Comparison of ENCODE assay signal across 11 mouse cellular contexts in the genomic region with DNA sequence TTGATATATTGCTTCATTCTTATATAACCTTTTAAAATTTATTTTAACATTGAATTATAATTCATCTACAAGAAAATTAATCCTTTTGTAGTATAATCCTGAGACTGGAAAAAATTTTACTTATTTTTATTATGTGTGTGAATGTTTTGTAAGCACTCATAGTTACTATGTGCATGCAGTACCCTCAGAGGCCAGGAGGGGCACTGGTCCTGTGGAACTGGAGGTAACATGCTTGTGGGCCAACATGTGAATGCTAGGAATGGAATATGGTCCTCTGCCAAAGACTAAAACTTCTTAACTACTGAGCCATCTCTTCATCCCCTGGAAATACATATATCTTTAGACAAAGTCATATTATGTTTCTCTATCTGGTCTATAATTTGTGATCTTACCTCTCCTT.
A peak's percentile ranks its signal among the peaks of the same experiment; 100 is the strongest.
DNase-seq lines count a peak whose midpoint lies in the region; ATAC-seq lines count a peak whose summit lies in the region.
"Had no signal": no experiment of that assay in that cellular context is flagged by ENCODE, and none has a peak within 500 bp of the region (broad histone marks: within the 10 kb centered on the region; RNA-seq: fewer than 3 reads in every experiment).

No protein-coding gene starts in this region.

- ATAC-seq in hindbrain, embryonic 11.5 days (ENCODE audit: low FRiP score): no peak
- no peak for ATAC-seq in hindbrain, embryonic 12.5 days (ENCODE audit: low FRiP score)
- ATAC-seq in midbrain, embryonic 14.5 days (ENCODE audit: low FRiP score, low TSS enrichment): no peak
- ATAC-seq in midbrain, embryonic 15.5 days (replicated peaks): no peak

- H3K27ac ChIP-seq in hindbrain, embryonic 11.5 days (ENCODE audit: low read depth, low read length): no peak overlapping the region
- H3K27ac ChIP-seq in hindbrain, embryonic 12.5 days: no peak overlapping the region
- H3K27ac ChIP-seq in midbrain, embryonic 14.5 days (replicated peaks; ENCODE audit: low read depth, low read length): no peak overlapping the region
- H3K27ac ChIP-seq in midbrain, embryonic 15.5 days: no peak overlapping the region
- H3K27ac ChIP-seq: forebrain, embryonic 10.5 days had no signal

- H3K4me3 ChIP-seq in hindbrain, embryonic 11.5 days (ENCODE audit: low read depth, low read length): no peak overlapping the region
- H3K4me3 ChIP-seq in hindbrain, embryonic 12.5 days: no peak overlapping the region
- H3K4me3 ChIP-seq in midbrain, embryonic 14.5 days (replicated peaks; ENCODE audit: low read depth, low read length): no peak overlapping the region
- no peak overlapping the region for H3K4me3 ChIP-seq in midbrain, embryonic 15.5 days
- H3K4me3 ChIP-seq: forebrain, embryonic 10.5 days had no signal

- no peaks in the 10 kb centered on the region for H3K9me3 ChIP-seq in hindbrain, embryonic 11.5 days (ENCODE audit: control insufficient read depth, low read length)
- H3K9me3 ChIP-seq in hindbrain, embryonic 12.5 days (replicated peaks): no peaks in the 10 kb centered on the region
- H3K9me3 ChIP-seq in midbrain, embryonic 14.5 days (ENCODE audit: control insufficient read depth, low read length): no peaks in the 10 kb centered on the region
- H3K9me3 ChIP-seq in midbrain, embryonic 15.5 days: no peaks in the 10 kb centered on the region
- H3K9me3 ChIP-seq: forebrain, embryonic 10.5 days had no signal

- peak; percentile 50 for DNase-seq in hindbrain, embryonic 11.5 days (ENCODE audit: low spot score)
- DNase-seq in midbrain, embryonic 14.5 days: peak; percentile 8
- peak; percentile 66 for DNase-seq in ZHBTc4 (ENCODE audit: low read depth, low spot score)
- peak; percentile 30 for DNase-seq in mesoderm, embryonic 11.5 days (ENCODE audit: low read depth, low spot score)
- DNase-seq in adrenal gland, postnatal 36 days: no peak
- no peak for DNase-seq in layer of hippocampus, adult 9-10 months (ENCODE audit: low spot score)
- DNase-seq: cerebellum, adult 9-10 months; heart, postnatal 14 days had no signal

- no peaks in the 10 kb centered on the region for H3K4me1 ChIP-seq in hindbrain, embryonic 11.5 days (replicated peaks; ENCODE audit: control insufficient read depth, insufficient read depth, low read length)
- no peaks in the 10 kb centered on the region for H3K4me1 ChIP-seq in hindbrain, embryonic 12.5 days
- H3K4me1 ChIP-seq in midbrain, embryonic 14.5 days (ENCODE audit: control insufficient read depth, insufficient read depth, low read length): no peaks in the 10 kb centered on the region
- no peaks in the 10 kb centered on the region for H3K4me1 ChIP-seq in midbrain, embryonic 15.5 days
- H3K4me1 ChIP-seq: forebrain, embryonic 10.5 days had no signal

- H3K4me2 ChIP-seq in hindbrain, embryonic 11.5 days (replicated peaks; ENCODE audit: low read depth, low read length): no peak overlapping the region
- no peak overlapping the region for H3K4me2 ChIP-seq in hindbrain, embryonic 12.5 days (replicated peaks)
- no peak overlapping the region for H3K4me2 ChIP-seq in midbrain, embryonic 14.5 days (ENCODE audit: low read length)
- H3K4me2 ChIP-seq in midbrain, embryonic 15.5 days: no peak overlapping the region

- H3K9ac ChIP-seq in hindbrain, embryonic 11.5 days (ENCODE audit: low read depth, low read length): no peak overlapping the region
- H3K9ac ChIP-seq in hindbrain, embryonic 12.5 days: no peak overlapping the region
- H3K9ac ChIP-seq in midbrain, embryonic 14.5 days (replicated peaks; ENCODE audit: low read length): no peak overlapping the region
- no peak overlapping the region for H3K9ac ChIP-seq in midbrain, embryonic 15.5 days

- no peaks in the 10 kb centered on the region for H3K27me3 ChIP-seq in hindbrain, embryonic 11.5 days (ENCODE audit: control insufficient read depth, insufficient read depth, low read length)
- H3K27me3 ChIP-seq in hindbrain, embryonic 12.5 days: no peaks in the 10 kb centered on the region
- H3K27me3 ChIP-seq in midbrain, embryonic 14.5 days (ENCODE audit: control insufficient read depth, insufficient read depth, low read length): no peaks in the 10 kb centered on the region
- no peaks in the 10 kb centered on the region for H3K27me3 ChIP-seq in midbrain, embryonic 15.5 days (replicated peaks)

- H3K36me3 ChIP-seq in hindbrain, embryonic 11.5 days (ENCODE audit: control insufficient read depth, insufficient read depth, low read length): no peaks in the 10 kb centered on the region
- H3K36me3 ChIP-seq in hindbrain, embryonic 12.5 days: no peaks in the 10 kb centered on the region
- no peaks in the 10 kb centered on the region for H3K36me3 ChIP-seq in midbrain, embryonic 14.5 days (ENCODE audit: control insufficient read depth, insufficient read depth, low read length)
- no peaks in the 10 kb centered on the region for H3K36me3 ChIP-seq in midbrain, embryonic 15.5 days (replicated peaks)
- H3K36me3 ChIP-seq: forebrain, embryonic 10.5 days had no signal

Comparison
In these comparisons a context has a peak if more than half of its experiments do, and no peak if none do; other contexts are left out.
1. DNase-seq: peak in hindbrain, embryonic 11.5 days (single experiment), midbrain, embryonic 14.5 days (single experiment), ZHBTc4 (single experiment) and mesoderm, embryonic 11.5 days (single experiment); none in adrenal gland, postnatal 36 days (0 of 2) and layer of hippocampus, adult 9-10 months (single experiment).